Mouse (Mus musculus): ENCODE results near the gene Gm26620.

Gene Gm26620

GRCm38 (mm10) chr1:170912891-170913615, 28.2 kb downstream of the Gm26620 start, which contains the start of gene Fcrlb:
Gene Fcrlb, minus strand, starts transcription at chr1:170912941.
- no peak for DNase-seq (ENCODE audit: low spot score)

DNA sequence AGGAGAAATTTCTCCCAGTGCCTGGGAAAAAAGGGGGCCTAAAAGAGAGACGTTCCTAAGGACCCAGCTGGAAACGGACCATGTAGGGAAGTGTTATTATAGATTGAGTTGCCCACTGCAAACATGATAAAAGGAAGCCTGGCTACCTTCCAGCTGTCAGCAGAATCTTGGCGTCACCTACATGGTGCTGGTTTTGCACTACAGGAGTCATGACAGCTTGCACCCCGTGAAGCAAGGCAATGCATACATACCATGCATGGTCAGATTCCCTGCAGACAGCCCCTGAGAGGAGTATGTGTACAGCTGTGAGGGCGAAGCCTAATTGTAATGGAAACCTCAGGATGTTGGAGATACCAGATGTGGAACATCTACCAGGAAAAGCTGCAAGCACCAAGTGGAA, 30.8 kb downstream of the Gm26620 start:
- DNase-seq (ENCODE audit: low spot score): no peak

DNA sequence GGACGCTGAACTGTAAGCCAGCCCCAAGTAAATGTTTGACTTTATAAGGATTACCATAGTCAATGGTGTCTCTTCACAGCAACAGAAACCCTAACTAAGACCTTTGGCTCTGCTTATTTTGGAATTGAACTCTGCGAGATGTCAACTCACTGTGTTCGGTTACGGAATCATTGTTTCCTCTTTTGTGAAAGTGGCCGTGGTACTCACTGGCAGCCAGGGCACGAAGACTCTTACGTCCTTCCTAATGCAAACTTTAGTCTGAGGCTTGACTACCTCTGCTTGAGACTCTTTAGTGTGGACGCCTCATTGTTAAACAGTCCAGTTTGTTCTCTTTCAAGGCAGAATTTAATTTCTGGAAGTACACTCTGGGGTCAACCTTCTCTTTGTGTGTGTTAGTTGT, 34.4 kb downstream of the Gm26620 start:
- DNase-seq (ENCODE audit: low spot score): no peak

DNA sequence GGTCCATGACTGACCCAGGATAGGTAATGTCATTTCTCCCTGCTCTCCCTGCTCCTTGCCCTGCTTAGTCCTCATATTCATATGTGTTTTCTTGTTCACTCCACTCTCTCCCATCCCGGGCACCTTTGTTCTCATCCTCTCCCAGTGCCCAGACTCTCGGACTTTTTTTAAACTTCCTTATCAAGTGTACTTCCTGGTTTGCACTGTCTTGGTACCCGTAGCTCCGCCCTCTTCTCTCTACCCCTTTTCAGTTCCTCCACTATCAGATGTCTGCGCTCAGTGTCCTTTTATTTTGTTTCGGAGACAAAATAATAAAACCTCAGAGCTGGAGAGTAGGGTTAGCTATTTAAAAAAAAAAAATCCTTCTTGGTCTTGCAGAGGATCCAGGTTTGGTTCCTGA, 39.6 kb downstream of the Gm26620 start:
- no peak for DNase-seq (ENCODE audit: low spot score)

- DNase-seq (ENCODE audit: low spot score): no peak
Measured at GRCm38 (mm10) chr1:170926941-170927340, 42.1 kb downstream of the Gm26620 start.

DNA sequence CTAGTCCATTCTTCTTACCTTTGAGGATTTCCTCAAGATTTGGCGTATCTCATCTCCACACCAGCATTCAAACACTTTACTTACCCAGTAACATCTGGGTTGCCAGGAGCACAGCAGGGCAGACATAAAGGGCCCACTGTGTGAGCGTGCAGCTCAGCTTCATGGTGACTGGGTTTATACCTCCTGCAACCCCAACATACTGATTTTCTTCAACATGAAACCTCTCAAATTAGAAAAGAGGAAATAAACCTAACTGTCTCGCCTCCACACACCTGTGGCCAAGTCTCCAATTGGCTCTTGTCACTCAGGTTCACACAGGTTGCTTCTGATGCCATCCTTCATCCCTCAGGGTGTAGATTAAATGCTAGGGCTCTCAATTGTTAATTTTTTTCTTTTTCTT, 42.5 kb downstream of the Gm26620 start, which contains the start of gene Fcrla:
Fcrla (minus strand) TSS at position 206 of the 400 bp plus-strand sequence.
- DNase-seq (ENCODE audit: low spot score): no peak

DNA sequence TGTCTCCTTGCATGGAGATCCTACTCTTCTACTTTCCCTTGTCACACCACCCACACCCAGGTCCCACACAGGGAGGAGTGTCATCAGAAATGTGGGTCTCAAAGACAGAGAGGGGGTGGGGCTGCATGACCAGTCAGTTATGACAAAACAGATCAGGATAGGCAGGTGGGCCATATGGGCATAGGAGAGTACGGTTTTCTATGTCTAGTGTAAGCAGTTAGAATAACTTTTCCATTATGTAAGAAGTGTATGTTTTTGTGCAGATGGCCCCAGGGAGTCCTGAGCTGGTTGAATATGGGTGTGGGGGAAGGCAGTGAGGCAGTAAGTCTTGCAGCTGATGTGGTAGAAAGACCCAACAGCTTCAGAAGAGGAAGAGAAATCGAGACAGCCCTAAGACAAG, 43.6 kb downstream of the Gm26620 start:
- DNase-seq (ENCODE audit: low spot score): no peak

GRCm38 (mm10) chr1:170929245-170929644, 44.4 kb downstream of the Gm26620 start:
- DNase-seq (ENCODE audit: low spot score): no peak

DNA sequence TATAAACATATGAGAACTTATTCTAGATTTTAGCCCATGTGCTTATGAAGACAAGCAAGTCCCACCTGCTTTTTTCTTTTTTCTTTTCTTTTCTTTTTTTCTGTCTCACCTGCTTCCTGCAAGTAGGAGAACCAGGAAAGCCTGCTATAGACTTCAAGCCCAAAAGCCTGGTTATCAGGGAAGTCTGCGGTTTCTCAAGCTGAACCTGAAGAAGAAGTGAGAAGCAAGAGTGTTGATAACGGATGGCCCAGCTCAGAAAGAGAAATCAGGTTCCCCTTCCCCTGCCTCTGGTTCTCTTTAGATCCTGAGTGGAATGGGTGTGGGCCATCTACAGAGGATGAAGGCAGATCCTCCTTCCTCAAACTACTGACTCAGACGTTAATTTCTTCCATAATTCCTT, 47.2 kb downstream of the Gm26620 start:
- no peak for DNase-seq (ENCODE audit: low spot score)

DNA sequence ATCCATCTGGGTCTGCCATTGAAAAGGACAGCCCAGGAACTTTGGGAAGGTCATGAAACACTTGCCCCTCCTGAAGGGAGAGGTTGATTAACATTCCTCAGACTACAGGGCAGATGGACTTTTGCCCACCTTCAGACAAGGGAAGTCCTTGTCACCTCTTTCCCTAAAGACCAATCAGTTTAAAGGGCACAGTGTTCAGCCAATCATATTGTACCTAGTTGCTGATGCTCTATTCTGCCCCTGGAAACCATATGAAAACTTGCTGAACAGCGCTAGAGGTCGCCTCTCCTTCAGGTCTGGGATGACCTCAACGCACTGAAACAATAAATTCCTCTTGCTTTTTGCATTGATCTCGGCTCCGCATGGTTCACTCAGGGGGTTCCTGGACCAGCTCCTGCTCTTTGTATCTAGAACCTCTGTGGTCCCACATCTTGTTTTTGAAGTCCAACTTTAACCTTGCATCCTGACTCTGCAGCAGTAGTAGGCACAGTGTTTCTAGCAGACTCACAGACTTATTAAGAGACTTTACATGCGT, 48.6 kb downstream of the Gm26620 start:
- no peak for DNase-seq (ENCODE audit: low spot score)

DNA sequence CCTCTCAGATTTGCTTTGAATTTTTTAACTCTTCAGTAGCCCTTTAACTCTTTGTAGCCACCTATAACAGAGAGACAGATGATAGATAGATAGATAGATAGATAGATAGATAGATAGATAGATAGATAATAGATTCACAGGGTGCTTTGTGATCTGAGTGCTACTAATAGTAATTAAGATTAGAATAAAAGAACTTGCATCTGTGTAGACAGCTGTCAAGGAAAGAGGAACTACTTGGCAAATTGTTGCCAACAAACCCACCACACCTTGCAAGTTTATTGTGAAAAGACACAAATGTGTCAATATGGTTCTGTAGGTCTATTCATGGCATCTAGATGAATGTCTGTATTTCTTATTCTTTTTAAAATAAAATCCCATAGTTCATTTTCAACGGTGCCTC, 49.1 kb downstream of the Gm26620 start:
- DNase-seq (ENCODE audit: low spot score): no peak

DNA sequence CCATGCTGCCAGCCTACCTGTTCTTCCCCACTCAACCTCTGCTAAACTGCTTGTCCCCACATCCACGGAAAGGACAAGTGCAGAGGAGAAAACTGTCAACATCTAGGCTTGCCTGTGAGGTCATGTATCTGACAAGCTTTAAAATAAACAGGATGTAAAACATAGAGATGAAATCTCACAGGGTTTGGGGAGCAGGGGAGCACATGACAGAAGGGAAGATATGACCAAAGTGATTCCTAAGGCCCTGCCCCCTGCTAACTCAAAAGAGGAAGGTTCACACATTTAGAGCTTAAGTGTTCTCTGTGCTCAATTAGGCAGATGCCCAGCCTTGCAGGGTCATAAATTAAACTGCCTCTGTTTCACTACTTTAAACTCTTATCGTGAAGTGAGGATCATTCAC, 49.5 kb downstream of the Gm26620 start:
- DNase-seq (ENCODE audit: low spot score): no peak

All from ovary, postnatal 10 days (tissue).